Mouse (Mus musculus) myocyte (in vitro differentiated cells): ENCODE data around the gene Gtf2a1.

ENCODE experiments used
- CEBPB ChIP-seq: IDR thresholded peaks from 2 replicates; pipeline ENCODE4 v1.6.1; 2011; ENCODE audit warnings: mild to moderate bottlenecking, moderate library complexity; ENCODE audit not compliant: poor library complexity, insufficient read depth, severe bottlenecking
- E2F4 ChIP-seq: IDR thresholded peaks from one replicate; pipeline ENCODE4 v1.6.1; 2011; ENCODE audit warnings: mild to moderate bottlenecking, control low read depth, moderate library complexity; ENCODE audit not compliant: insufficient read depth
- MAX ChIP-seq: IDR thresholded peaks from one replicate; pipeline ENCODE4 v1.6.1; 2011; ENCODE audit warnings: low read depth, mild to moderate bottlenecking, control low read depth
- POLR2A ChIP-seq: IDR thresholded peaks from one replicate; pipeline ENCODE4 v1.6.1; 2011; ENCODE audit warnings: low read depth, mild to moderate bottlenecking, control low read depth, moderate library complexity; ENCODE audit not compliant: insufficient read length
- POLR2AphosphoS2 ChIP-seq: IDR thresholded peaks from one replicate; pipeline ENCODE4 v1.6.1; 2011; ENCODE audit warnings: low read depth, control low read depth; ENCODE audit not compliant: insufficient read length

DNA sequence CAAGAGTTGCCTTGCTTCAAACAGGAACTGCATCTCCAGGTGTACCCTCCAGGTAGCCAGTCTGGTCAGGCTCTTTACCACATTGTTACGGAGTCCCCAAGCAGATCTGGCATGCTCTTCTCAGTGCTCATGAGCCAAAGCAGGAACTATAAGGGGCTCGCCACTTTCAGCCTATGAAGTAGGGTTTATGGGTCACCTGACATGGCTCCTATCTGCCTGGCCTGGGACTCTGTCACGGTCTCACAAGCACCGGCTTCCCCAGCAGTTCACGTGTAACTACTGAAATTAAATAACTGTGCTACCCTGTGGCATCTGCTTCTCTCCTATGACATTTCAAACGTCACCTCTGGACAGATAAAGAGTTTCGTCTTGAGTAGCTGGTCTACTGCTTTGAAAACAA lies 50.1 kb downstream of the Gtf2a1 start:
- no peak for TF ChIP-seq MAX
- TF ChIP-seq E2F4: no peak
- no peak for TF ChIP-seq POLR2A
- no peak for TF ChIP-seq POLR2AphosphoS2
- TF ChIP-seq CEBPB: no peak
